Mouse (Mus musculus) heart, adult 2 months (tissue): ENCODE data around the gene Pnmt. TPM values are rescaled to one million over a fixed set of nuclear protein-coding genes. Genes with fewer than 3 reads are reported as not detected.

Experiments
- DNase-seq, 2 experiments: peaks; one replicate each; pipeline ENCODE4 v3.0.0; 2021
- H3K27ac ChIP-seq: fragments of 200-600 bp; 2 replicates; pipeline ENCODE4 v1.8.1; 2022
- H3K27me3 ChIP-seq: fragments of 200-500 bp; 2 replicates; pipeline ENCODE4 v1.6.1; 2012; ENCODE audit warnings: mild to moderate bottlenecking, low read length, inconsistent platforms, mixed read lengths; ENCODE audit not compliant: control insufficient read depth, insufficient read depth
- H3K36me3 ChIP-seq: fragments of 200-500 bp; 2 replicates; pipeline ENCODE4 v1.6.1; 2012; ENCODE audit warnings: low read length, inconsistent platforms; ENCODE audit not compliant: control insufficient read depth, insufficient read depth
- H3K4me1 ChIP-seq: fragments of 200-500 bp; 2 replicates; pipeline ENCODE4 v1.6.1; 2011; ENCODE audit warnings: low read length; ENCODE audit not compliant: control insufficient read depth, insufficient read depth
- H3K4me3 ChIP-seq: fragments of 200-600 bp; 2 replicates; pipeline ENCODE4 v1.8.1; 2022
- H3K79me2 ChIP-seq: fragments of 200-500 bp; replicated peaks from 2 replicates; pipeline ENCODE4 v1.6.1; 2012; ENCODE audit warnings: mild to moderate bottlenecking, inconsistent platforms, low read length, moderate library complexity, mixed read lengths; ENCODE audit not compliant: control insufficient read depth, insufficient read depth
- H3K9ac ChIP-seq: fragments of 200-500 bp; 2 replicates; pipeline ENCODE4 v1.6.1; 2012; ENCODE audit warnings: low read depth, mild to moderate bottlenecking, control low read depth, inconsistent platforms, low read length, mixed read lengths
- CTCF ChIP-seq: fragments of 200-600 bp; IDR thresholded peaks from 2 replicates; pipeline ENCODE4 v1.8.1; 2022; ENCODE audit warnings: antibody characterized with exemption, mild to moderate bottlenecking, moderate library complexity
- EP300 ChIP-seq: fragments of 200-500 bp; IDR thresholded peaks from 2 replicates; pipeline ENCODE4 v1.6.1; 2011; ENCODE audit warnings: low read depth, low read length, control low read depth; ENCODE audit not compliant: insufficient read depth
- POLR2A ChIP-seq: fragments of 200-500 bp; IDR thresholded peaks from 2 replicates; pipeline ENCODE4 v1.6.1; 2011; ENCODE audit warnings: mild to moderate bottlenecking, low read depth, low read length, control low read depth; ENCODE audit not compliant: insufficient read depth
- WGBS: fragments of 180-500 bp; shearing (Covaris S2); methylation state at CpG from one replicate; pipeline ENCODE4 v1.1.7; 2018; 5-methylcytosine and 5-hydroxymethylcytosine counted together
- intact Hi-C: fragments of 180-260 bp; cut with DNase I; formaldehyde crosslinking; loops from one replicate; pipeline ENCODE4 v1.15.1; 2025
- polyA plus RNA-seq: library from polyadenylated mRNA; depleted of rRNA; stranded (reverse); fragments of >200 nt; gene quantifications from 2 replicates; pipeline ENCODE4 v1.2.3, GENCODE M21; 2012
- total RNA-seq, 2 experiments: library from RNA; stranded (reverse); gene quantifications; 2 replicates each; pipeline ENCODE4 v1.2.3; 2021

The Pnmt gene
- total and polyA plus RNA-seq, 3 experiments = 0.91 to 2.6 (median 1.5) TPM

- no peak for DNase-seq
- TF ChIP-seq CTCF = no peak
- TF ChIP-seq EP300 = no peak
- no peak for TF ChIP-seq POLR2A
- no peak overlapping the region for H3K27ac ChIP-seq
- H3K4me3 ChIP-seq = no peak overlapping the region
- no peaks in the 10 kb centered on the region for H3K36me3 ChIP-seq
- H3K9ac ChIP-seq = no peak overlapping the region
- no peaks in the 10 kb centered on the region for H3K27me3 ChIP-seq
- H3K4me1 ChIP-seq = 0 out of 2 replicates have a peak, but pooled peaks cover 3% of the 10 kb centered on the region
- no peaks in the 10 kb centered on the region; the same call in 1 of the 2 replicates for H3K79me2 ChIP-seq
- intact Hi-C loops = no loop called here
- WGBS = 94% methylated on average over 2 of the region's 2 CpGs
Observed at GRCm38 (mm10) chr11:98370588-98370987, 15.7 kb upstream of the Pnmt start.

- no peak for DNase-seq
- Histone ChIP-seq H3K27me3 (no peaks in the 10 kb centered on the region), H3K4me3 (no peak overlapping the region), H3K36me3 (no peaks in the 10 kb centered on the region), H3K79me2 (no peaks in the 10 kb centered on the region), H3K27ac (no peak overlapping the region), H3K4me1 (peaks cover 4% of the 10 kb centered on the region; the same call in 1 of the 2 replicates), H3K9ac (no peak overlapping the region)
- intact Hi-C loops = loop anchor here (2.0 kb wide), 1 partner anchor 29 kb away; no protein-coding TSS in a partner anchor
- 70% methylated on average over 10 of the region's 10 CpGs for WGBS
- no peak for TF ChIP-seq EP300
- TF ChIP-seq POLR2A = no peak
- TF ChIP-seq CTCF = no peak
Observed at GRCm38 (mm10) chr11:98371556-98372240, 14.6 kb upstream of the Pnmt start.

- Histone ChIP-seq H3K27me3 (no peaks in the 10 kb centered on the region), H3K27ac (no peak overlapping the region), H3K4me1 (peaks cover 4% of the 10 kb centered on the region; the same call in 1 of the 2 replicates), H3K9ac (no peak overlapping the region), H3K4me3 (no peak overlapping the region), H3K79me2 (no peaks in the 10 kb centered on the region), H3K36me3 (no peaks in the 10 kb centered on the region)
- no peak for DNase-seq
- peak; percentile 95 for TF ChIP-seq CTCF
- TF ChIP-seq EP300 = 0 out of 2 replicates have a peak, but pooled peaks have one; percentile 21
- TF ChIP-seq POLR2A = no peak
- WGBS = 17% methylated on average over 2 of the region's 2 CpGs
- intact Hi-C loops = loop anchor here (2.0 kb wide), 1 partner anchor 30 kb away; no protein-coding TSS in a partner anchor
Observed at GRCm38 (mm10) chr11:98372406-98372805, 13.8 kb upstream of the Pnmt start.

- H3K9ac ChIP-seq = no peak overlapping the region
- peaks cover 6% of the 10 kb centered on the region; the same call in 1 of the 2 replicates for H3K4me1 ChIP-seq
- WGBS = 83% methylated on average over 6 of the region's 6 CpGs
- no peaks in the 10 kb centered on the region for H3K36me3 ChIP-seq
- no peak for DNase-seq
- H3K27ac ChIP-seq = no peak overlapping the region
- intact Hi-C loops = loop anchor here (2.0 kb wide), 1 partner anchor 30 kb away; no protein-coding TSS in a partner anchor
- no peaks in the 10 kb centered on the region for H3K79me2 ChIP-seq
- H3K4me3 ChIP-seq = no peak overlapping the region
- H3K27me3 ChIP-seq = no peaks in the 10 kb centered on the region
- TF ChIP-seq POLR2A = no peak
- TF ChIP-seq CTCF = no peak
- TF ChIP-seq EP300 = no peak
Observed at GRCm38 (mm10) chr11:98373244-98373643, 13.0 kb upstream of the Pnmt start.

GRCm38 (mm10) chr11:98374266-98374665 is 12.0 kb upstream of the Pnmt start:
- Histone ChIP-seq H3K79me2 (no peaks in the 10 kb centered on the region), H3K4me1 (peaks cover 8% of the 10 kb centered on the region; the same call in 1 of the 2 replicates), H3K36me3 (no peaks in the 10 kb centered on the region), H3K27ac (peak overlapping the region; percentile 55), H3K27me3 (no peaks in the 10 kb centered on the region), H3K4me3 (no peak overlapping the region), H3K9ac (no peak overlapping the region)
- WGBS = 49% methylated on average over 8 of the region's 8 CpGs
- peak; percentile 84; the same call in 1 of the 2 replicates for TF ChIP-seq EP300
- TF ChIP-seq CTCF = no peak
- TF ChIP-seq POLR2A = 0 out of 2 replicates have a peak, but pooled peaks have one; percentile 31
- peak in 1 of 2 experiments; percentile 66 for DNase-seq
- intact Hi-C loops = no loop called here

- 71% methylated on average over 5 of the region's 5 CpGs for WGBS
- H3K9ac ChIP-seq = no peak overlapping the region
- no peaks in the 10 kb centered on the region for H3K79me2 ChIP-seq
- no peak overlapping the region for H3K4me3 ChIP-seq
- TF ChIP-seq POLR2A = no peak
- no peak for TF ChIP-seq CTCF
- no peak for TF ChIP-seq EP300
- H3K4me1 ChIP-seq = peaks cover 8% of the 10 kb centered on the region; the same call in 1 of the 2 replicates
- DNase-seq = no peak
- H3K27me3 ChIP-seq = no peaks in the 10 kb centered on the region
- intact Hi-C loops = no loop called here
- no peaks in the 10 kb centered on the region for H3K36me3 ChIP-seq
- peak overlapping the region; percentile 86 for H3K27ac ChIP-seq
Observed at GRCm38 (mm10) chr11:98376756-98377155, 9.5 kb upstream of the Pnmt start.
